Mouse (Mus musculus) C2C12 (cell line): ENCODE data around the gene Gm21885.

Source experiments
- CTCF ChIP-seq: IDR thresholded peaks from one replicate; pipeline ENCODE4 v1.5.1; 2011; ENCODE audit not compliant: control insufficient read depth, insufficient read depth, insufficient read length
- FOSL1 ChIP-seq: IDR thresholded peaks from one replicate; pipeline ENCODE4 v1.8.0; 2011; ENCODE audit warnings: mild to moderate bottlenecking, low read length; ENCODE audit not compliant: poor library complexity, insufficient read depth, severe bottlenecking
- MYOG ChIP-seq: IDR thresholded peaks from one replicate; pipeline ENCODE4 v1.6.1; 2011; ENCODE audit not compliant: control insufficient read depth, insufficient read length; ENCODE audit errors: extremely low read depth
- USF1 ChIP-seq: IDR thresholded peaks from one replicate; pipeline ENCODE4 v1.6.1; 2011; ENCODE audit warnings: low read depth, mild to moderate bottlenecking, control low read depth, moderate library complexity

- no peak for TF ChIP-seq FOSL1
- TF ChIP-seq USF1: no peak
- TF ChIP-seq CTCF: no peak
- no peak for TF ChIP-seq MYOG
Measured at GRCm38 (mm10) chr11:94233405-94233804, 48.3 kb upstream of the Gm21885 start.
